Mouse (Mus musculus): ENCODE measurements around the gene Ccl22. TPM values are rescaled to one million over a fixed set of nuclear protein-coding genes. Genes with fewer than 3 reads are reported as not detected.
A peak's percentile ranks its signal among the peaks of the same experiment; 100 is the strongest.

Gene Ccl22
- polyA plus RNA-seq, 1 experiment from 2014 or later: not detected

GRCm38 (mm10) chr8:94704669-94704984 lies 40.8 kb upstream of the Ccl22 start:
- no peak for TF ChIP-seq CTCF (IDR thresholded peaks at IDR 0.05)
- CTCF ChIA-PET: interaction anchor here (0.8 to 2.6 kb wide), 12 partner anchors 9 to 206 kb away, joined by 3 to 14 read pairs (median 5); partner anchors contain the start of gene Ccl17
- POLR2A ChIA-PET: interaction anchor here (0.7 to 2.7 kb wide), 3 partner anchors 83 to 117 kb away, joined by 3 to 8 read pairs (median 6); no protein-coding TSS in a partner anchor
- ATAC-seq (no peak), DNase-seq (ENCODE audit: low read depth, low spot score) (no peak)
- in situ Hi-C loops (cut with MboI; ENCODE audit: low pct_unique_long_range_greater_than_20kb): loop anchor here (5.0 to 10.0 kb wide), 3 partner anchors 80 to 212 kb away; no protein-coding TSS in a partner anchor
- H3K27me3 ChIP-seq: no peaks in the 10 kb centered on the region

GRCm38 (mm10) chr8:94705581-94706245 lies 39.7 kb upstream of the Ccl22 start:
- in situ Hi-C loops (cut with MboI; ENCODE audit: low pct_unique_long_range_greater_than_20kb): loop anchor here (5.0 to 10.0 kb wide), 2 partner anchors 79 to 202 kb away; no protein-coding TSS in a partner anchor
- no peaks in the 10 kb centered on the region for H3K27me3 ChIP-seq
- DNase-seq (ENCODE audit: low read depth, low spot score) (no peak), ATAC-seq (no peak)
- CTCF ChIA-PET: interaction anchor here (1.1 to 1.7 kb wide), 5 partner anchors 70 to 117 kb away, joined by 3 to 6 read pairs (median 4); no protein-coding TSS in a partner anchor
- POLR2A ChIA-PET: interaction anchor here (1.3 to 2.7 kb wide), 3 partner anchors 82 to 107 kb away, joined by 3 to 6 read pairs (median 4); partner anchors contain the start of gene Ccl17
- TF ChIP-seq CTCF (IDR thresholded peaks at IDR 0.05): no peak

- no peaks in the 10 kb centered on the region for H3K27me3 ChIP-seq
- ChIA-PET POLR2A (interaction anchor here (1.5 kb wide), 1 partner anchor 103 kb away, joined by 4 read pairs; the partner anchor contains the start of gene Ccl17), CTCF (interaction anchor here (1.1 to 1.7 kb wide), 5 partner anchors 69 to 116 kb away, joined by 3 to 6 read pairs (median 4); no protein-coding TSS in a partner anchor)
- in situ Hi-C loops (cut with MboI; ENCODE audit: low pct_unique_long_range_greater_than_20kb): loop anchor here (5.0 to 10.0 kb wide), 2 partner anchors 78 to 200 kb away; no protein-coding TSS in a partner anchor
- DNase-seq (ENCODE audit: low read depth, low spot score) (no peak), ATAC-seq (no peak)
- no peak for TF ChIP-seq CTCF (IDR thresholded peaks at IDR 0.05)
Observed at GRCm38 (mm10) chr8:94706732-94707395, 38.5 kb upstream of the Ccl22 start.

GRCm38 (mm10) chr8:94710336-94710735 lies 35.1 kb upstream of the Ccl22 start:
- H3K27me3 ChIP-seq: no peaks in the 10 kb centered on the region
- no peak for TF ChIP-seq CTCF (IDR thresholded peaks at IDR 0.05)
- in situ Hi-C loops (cut with MboI; ENCODE audit: low pct_unique_long_range_greater_than_20kb): no loop called here
- ATAC-seq: no peak
- POLR2A ChIA-PET: no interaction called here
- CTCF ChIA-PET: interaction anchor here (1.4 to 1.6 kb wide), 2 partner anchors 45 to 111 kb away, joined by 3 to 5 read pairs; no protein-coding TSS in a partner anchor
- DNase-seq (ENCODE audit: low read depth, low spot score): no peak

GRCm38 (mm10) chr8:94711160-94711718 lies 34.2 kb upstream of the Ccl22 start:
- ATAC-seq (no peak), DNase-seq (ENCODE audit: low read depth, low spot score) (no peak)
- in situ Hi-C loops (cut with MboI; ENCODE audit: low pct_unique_long_range_greater_than_20kb): no loop called here
- no peak for TF ChIP-seq CTCF (IDR thresholded peaks at IDR 0.05)
- no peaks in the 10 kb centered on the region for H3K27me3 ChIP-seq
- ChIA-PET CTCF (interaction anchor here (0.9 to 1.4 kb wide), 3 partner anchors 44 to 90 kb away, joined by 3 read pairs; partner anchors contain the start of gene Cx3cl1), POLR2A (no interaction called here)

DNA sequence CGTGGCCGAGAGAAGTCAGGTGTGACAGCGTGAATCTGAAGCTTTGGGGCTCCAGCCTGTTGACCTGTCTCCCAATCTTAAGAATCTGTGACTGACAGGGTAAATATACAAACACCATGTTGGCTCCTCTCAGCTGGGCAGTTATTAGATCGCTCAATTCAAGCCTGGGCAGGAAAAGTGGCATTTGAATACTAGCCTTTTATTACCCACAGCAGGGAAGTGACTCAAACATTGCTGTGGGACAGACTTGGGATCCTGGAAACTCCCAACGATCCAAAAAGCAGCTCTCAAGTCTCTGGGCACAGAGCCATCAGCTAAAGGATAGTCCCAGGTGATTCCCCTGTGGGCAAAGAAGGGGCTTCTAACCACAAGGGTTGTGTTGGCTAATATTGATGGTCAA lies 30.8 kb upstream of the Ccl22 start:
- in situ Hi-C loops (cut with MboI; ENCODE audit: low pct_unique_long_range_greater_than_20kb): no loop called here
- H3K27me3 ChIP-seq: peaks cover 8% of the 10 kb centered on the region
- ATAC-seq (peak; percentile 51), DNase-seq (ENCODE audit: low read depth, low spot score) (peak; percentile 84)
- CTCF ChIA-PET: interaction anchor here (0.8 to 1.5 kb wide), 4 partner anchors 9 to 56 kb away, joined by 3 to 5 read pairs (median 3); no protein-coding TSS in a partner anchor
- TF ChIP-seq CTCF (IDR thresholded peaks at IDR 0.05): no peak
- POLR2A ChIA-PET: interaction anchor here (0.5 to 0.9 kb wide), 2 partner anchors 53 to 113 kb away, joined by 3 read pairs; no protein-coding TSS in a partner anchor

DNA sequence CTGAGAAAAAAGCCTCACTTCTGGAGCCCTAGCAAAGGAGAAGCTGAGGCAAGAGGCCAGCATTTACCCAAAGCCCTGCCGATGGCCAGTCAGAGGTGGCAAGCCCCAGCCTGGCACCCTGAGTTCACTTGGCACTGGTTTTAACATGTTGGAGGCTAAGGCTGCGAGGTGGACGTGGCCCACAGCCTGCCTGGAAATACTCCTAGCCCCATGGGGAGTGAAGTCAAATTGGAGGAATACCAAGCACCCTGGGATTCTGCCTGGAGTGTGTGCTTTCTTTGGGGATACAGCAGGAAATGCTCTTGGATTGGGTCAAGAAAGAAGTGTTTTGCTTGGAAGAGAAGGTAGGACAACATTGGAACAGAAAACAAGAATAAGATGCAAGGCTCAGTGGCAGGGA lies 29.5 kb upstream of the Ccl22 start:
- no peak for TF ChIP-seq CTCF (IDR thresholded peaks at IDR 0.05)

DNA sequence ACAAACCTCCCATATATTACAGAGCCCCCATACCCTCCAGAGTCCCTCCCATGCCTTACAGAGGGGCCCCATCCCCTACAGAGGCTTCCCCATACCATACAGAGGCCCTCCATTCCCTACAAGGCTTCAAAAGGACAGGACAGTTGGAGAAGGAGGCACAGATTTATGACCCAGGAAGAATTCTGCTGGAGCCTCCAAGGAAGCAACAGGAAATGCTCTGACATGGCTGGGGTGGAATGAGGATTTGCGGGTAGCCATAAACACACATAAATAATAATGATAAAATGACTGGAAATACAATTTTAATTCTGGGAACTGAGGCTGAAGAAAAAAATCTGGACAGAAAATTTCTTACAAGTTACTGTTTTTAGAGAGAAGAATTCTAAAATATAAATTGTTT lies 28.5 kb upstream of the Ccl22 start:
- ChIA-PET POLR2A (no interaction called here), CTCF (no interaction called here)
- no peak for TF ChIP-seq CTCF (IDR thresholded peaks at IDR 0.05)
- no peak for ATAC-seq
- in situ Hi-C loops (cut with MboI; ENCODE audit: low pct_unique_long_range_greater_than_20kb): no loop called here
- H3K27me3 ChIP-seq: peaks cover 12% of the 10 kb centered on the region
- DNase-seq (ENCODE audit: low read depth, low spot score): no peak

More for the DNA sequence above, 29.5 kb upstream of the Ccl22 start:
- ChIA-PET CTCF (no interaction called here), POLR2A (no interaction called here)
- ATAC-seq (no peak), DNase-seq (ENCODE audit: low read depth, low spot score) (no peak)
- peaks cover 12% of the 10 kb centered on the region for H3K27me3 ChIP-seq
- in situ Hi-C loops (cut with MboI; ENCODE audit: low pct_unique_long_range_greater_than_20kb): no loop called here

DNA sequence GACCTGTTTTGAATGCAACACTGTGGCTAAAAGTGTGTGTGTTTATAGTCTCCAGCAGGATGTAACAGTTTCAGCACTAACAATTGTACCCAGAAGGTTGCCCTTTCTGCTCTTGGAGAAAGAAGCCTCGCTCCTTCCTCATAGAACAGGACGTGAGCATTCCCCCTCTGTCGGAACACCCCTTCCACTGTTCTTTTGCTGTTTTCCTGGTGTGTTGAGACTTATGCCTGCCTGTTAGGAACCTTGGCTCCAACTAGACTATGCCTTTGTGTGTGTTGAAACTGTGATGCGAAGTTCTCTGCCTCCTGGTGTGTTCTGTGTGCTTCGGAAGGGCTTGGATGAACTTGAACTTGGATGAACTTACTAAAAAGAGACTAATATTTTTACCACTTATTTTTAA lies 19.4 kb upstream of the Ccl22 start:
- ChIA-PET POLR2A (no interaction called here), CTCF (no interaction called here)
- no peak for TF ChIP-seq CTCF (IDR thresholded peaks at IDR 0.05)
- DNase-seq (ENCODE audit: low read depth, low spot score): no peak
- ATAC-seq: no peak
- in situ Hi-C loops (cut with MboI; ENCODE audit: low pct_unique_long_range_greater_than_20kb): no loop called here
- H3K27me3 ChIP-seq: no peaks in the 10 kb centered on the region

DNA sequence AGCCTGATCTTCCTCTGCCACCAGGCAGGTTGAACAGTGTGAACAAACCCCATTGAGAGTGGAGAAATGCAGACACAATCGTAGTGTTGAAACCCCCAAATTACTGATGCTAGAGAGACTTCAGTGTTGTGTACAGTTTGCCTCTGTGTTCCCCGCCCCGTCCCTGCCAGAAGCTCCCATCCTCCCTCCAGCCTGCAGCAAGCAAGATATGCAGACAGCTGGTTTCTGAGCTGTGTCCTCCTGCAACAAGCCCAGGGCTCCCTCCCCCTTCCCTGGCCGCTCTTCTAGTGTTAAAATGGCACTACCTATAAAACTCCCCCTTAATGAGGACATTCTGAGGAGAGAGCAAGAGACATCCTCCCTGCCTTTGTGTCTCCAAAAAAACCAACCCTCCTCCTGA lies 16.1 kb upstream of the Ccl22 start:
- no peak for ATAC-seq
- in situ Hi-C loops (cut with MboI; ENCODE audit: low pct_unique_long_range_greater_than_20kb): no loop called here
- ChIA-PET POLR2A (no interaction called here), CTCF (interaction anchor here (0.7 kb wide), 1 partner anchor 77 kb away, joined by 3 read pairs; no protein-coding TSS in a partner anchor)
- DNase-seq (ENCODE audit: low read depth, low spot score): no peak
- no peak for TF ChIP-seq CTCF (IDR thresholded peaks at IDR 0.05)
- no peaks in the 10 kb centered on the region for H3K27me3 ChIP-seq
